Mouse (Mus musculus) brain, embryonic 14.5 days (tissue): ENCODE measurements at regions not wholly inside any gene's neighbourhood (a gene's known extent, or its start where the extent isn't known, plus 50 kb on each side); places are given as distances from the start of the nearest gene placed in this dataset.

Experiments used
- DNase-seq: peaks from one replicate; pipeline ENCODE4 v3.0.0-alpha.2; 2011; ENCODE audit warnings: low read depth
- CTCF ChIP-seq: fragments of 200-500 bp; IDR thresholded peaks from 2 replicates; pipeline ENCODE4 v1.5.1; 2012; ENCODE audit warnings: inconsistent platforms, mild to moderate bottlenecking, moderate library complexity, borderline replicate concordance; ENCODE audit not compliant: insufficient read depth, insufficient read length; ENCODE audit errors: extremely low read depth
- POLR2A ChIP-seq: fragments of 200-500 bp; IDR thresholded peaks from 2 replicates; pipeline ENCODE4 v1.6.1; 2012; ENCODE audit warnings: mild to moderate bottlenecking, inconsistent platforms, borderline replicate concordance; ENCODE audit not compliant: poor library complexity, insufficient read depth, insufficient read length, severe bottlenecking; ENCODE audit errors: extremely low read depth

DNA sequence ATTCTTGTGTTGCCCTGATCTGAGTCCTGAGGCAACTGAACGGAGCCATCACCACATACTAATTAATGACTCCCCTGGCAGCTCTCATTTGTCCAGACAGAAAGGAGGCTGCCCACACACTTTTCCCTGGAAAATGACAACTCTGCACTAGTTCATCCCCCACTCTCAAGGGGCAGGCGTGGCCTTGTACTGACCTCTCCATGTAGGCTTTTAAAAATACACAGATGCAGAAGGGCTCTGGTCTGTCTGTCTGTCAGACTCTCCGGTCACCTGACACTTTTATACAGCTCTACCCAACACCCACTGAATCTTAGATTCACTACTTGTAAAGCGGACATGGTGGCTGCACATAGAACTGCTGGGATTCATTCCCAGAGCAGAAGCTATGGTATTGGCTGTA lies 165.5 kb upstream of the Map3k1 start:
- TF ChIP-seq CTCF (no peak), POLR2A (no peak)
- DNase-seq = no peak

DNA sequence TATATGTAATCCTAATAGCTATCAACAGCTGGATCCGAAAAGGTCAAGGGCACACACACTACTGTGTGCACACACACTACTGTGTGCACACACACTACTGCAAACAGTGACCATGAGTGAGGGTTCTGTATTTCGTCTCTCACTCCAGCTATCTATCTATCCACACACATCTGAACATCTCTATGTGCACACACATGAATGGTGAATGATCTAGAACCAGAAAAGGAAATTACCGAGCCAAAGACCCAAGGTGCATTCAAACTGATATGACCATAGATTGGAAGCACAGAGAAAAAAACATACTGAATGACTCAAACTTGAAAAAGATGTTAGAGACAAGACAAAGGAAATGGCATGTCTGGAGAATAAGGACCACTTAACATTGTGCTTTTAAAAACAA lies 166.8 kb upstream of the Map3k1 start:
- no peak for DNase-seq
- no peak for TF ChIP-seq CTCF
- TF ChIP-seq POLR2A = no peak

GRCm38 (mm10) chr13:111977769-111978674 lies 169.2 kb upstream of the Map3k1 start:
- TF ChIP-seq POLR2A (no peak), CTCF (no peak)
- peak; percentile 47 for DNase-seq

GRCm38 (mm10) chr13:111978675-111979020 lies 169.9 kb upstream of the Map3k1 start:
- DNase-seq = peak; percentile 71
- TF ChIP-seq CTCF = no peak
- no peak for TF ChIP-seq POLR2A

DNA sequence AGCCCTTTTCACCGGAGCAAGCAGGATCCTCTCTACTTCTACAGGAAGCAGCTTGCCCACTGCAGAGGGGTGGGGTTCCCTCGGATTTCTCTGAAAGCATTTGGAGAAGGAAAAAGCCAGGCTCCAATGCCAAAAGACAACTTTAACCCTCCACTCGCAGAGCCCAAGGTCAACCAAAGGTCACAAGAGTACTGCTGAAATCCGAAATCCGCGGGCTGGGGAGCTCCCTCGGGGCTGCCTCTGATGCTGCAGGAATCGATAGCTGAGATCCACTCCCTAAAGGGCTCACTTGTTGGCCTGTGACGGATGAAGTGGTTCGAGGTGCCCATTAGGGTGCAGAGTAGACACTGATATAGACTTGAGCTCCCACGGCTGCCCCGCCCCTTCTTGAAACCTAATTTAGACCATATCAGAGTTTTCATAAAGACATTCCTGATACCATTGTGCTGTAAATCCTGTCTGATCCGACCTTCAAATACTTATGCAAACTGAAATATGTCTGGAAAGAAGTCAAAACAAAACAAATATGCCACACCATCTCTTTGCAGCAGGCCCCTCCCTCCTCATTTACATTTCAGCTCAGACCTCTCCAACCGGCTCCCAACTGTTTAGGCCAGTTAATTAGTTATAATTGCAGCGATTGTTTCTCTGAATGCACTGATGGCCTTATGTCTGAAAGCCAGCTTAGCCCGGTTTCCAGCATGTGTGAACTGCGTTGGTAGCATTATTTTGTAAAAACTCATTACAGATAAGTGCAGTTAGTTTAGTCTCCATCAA lies 170.8 kb upstream of the Map3k1 start:
- TF ChIP-seq CTCF = no peak
- no peak for TF ChIP-seq POLR2A
- DNase-seq = peak; percentile 81

GRCm38 (mm10) chr13:111980205-111980595 lies 171.4 kb upstream of the Map3k1 start:
- peak; percentile 61 for DNase-seq
- TF ChIP-seq POLR2A = no peak
- no peak for TF ChIP-seq CTCF

- TF ChIP-seq CTCF = no peak
- no peak for TF ChIP-seq POLR2A
Measured at GRCm38 (mm10) chr13:111981103-111981502, 172.3 kb upstream of the Map3k1 start.

DNA sequence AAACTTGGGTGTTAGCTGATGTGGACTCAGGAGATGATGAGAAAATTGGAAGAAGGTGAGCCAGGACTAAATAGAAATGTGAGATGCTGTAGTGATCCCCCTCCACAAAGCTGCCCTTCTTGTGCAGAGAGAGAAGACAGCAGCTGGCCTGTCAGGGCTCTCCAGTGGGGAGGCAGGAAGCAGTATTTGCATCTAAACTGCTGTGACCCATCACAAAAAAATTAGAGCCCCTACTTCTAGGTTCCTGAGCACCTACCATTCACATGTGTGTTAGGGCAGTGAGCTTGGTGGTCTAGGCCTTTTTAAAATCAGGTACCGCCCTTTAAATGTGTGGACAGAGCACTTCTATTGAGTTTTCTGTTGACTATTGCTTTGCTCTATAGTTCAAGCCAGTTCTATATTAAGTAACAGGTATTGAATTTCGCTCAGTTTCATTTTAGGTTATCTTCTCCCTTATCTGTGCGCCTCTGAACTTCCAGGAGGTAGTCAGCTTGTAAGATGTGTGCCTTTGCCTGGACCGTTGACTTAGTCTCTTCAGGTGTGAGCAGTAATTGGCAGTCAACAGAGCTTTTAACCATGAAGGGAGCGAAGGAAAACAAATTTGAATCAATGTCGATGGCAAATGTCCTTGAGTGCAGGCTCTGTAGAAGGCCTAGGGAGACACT lies 174.1 kb upstream of the Map3k1 start:
- no peak for DNase-seq
- TF ChIP-seq CTCF = no peak
- TF ChIP-seq POLR2A = no peak

More at GRCm38 (mm10) chr13:111981103-111981502, 172.3 kb upstream of the Map3k1 start:
- no peak for DNase-seq

DNA sequence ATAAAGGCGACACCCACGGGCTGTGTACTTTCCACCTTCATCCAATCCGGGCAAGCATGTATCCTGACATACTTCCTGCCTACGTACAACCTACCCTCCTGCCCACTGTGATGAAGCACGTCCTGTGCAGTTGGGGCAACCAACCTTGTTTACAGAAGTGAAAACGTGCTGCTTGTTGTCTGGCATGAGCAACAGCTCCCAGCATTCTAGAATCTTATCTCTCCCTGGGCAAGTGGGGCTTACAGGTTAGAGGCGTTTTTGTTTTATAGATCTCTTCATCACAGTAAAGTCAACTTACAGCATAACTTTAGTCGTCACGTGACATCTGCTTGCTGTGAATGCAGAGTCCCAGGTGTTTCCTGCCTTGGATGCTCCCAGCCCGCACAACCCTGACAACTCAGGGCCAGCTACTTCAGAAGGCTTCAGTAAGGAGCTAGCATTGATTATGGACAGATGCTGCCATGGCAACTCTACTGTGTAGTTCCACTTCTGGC lies 175.3 kb upstream of the Map3k1 start:
- TF ChIP-seq CTCF (no peak), POLR2A (no peak)
- DNase-seq = peak; percentile 48

DNA sequence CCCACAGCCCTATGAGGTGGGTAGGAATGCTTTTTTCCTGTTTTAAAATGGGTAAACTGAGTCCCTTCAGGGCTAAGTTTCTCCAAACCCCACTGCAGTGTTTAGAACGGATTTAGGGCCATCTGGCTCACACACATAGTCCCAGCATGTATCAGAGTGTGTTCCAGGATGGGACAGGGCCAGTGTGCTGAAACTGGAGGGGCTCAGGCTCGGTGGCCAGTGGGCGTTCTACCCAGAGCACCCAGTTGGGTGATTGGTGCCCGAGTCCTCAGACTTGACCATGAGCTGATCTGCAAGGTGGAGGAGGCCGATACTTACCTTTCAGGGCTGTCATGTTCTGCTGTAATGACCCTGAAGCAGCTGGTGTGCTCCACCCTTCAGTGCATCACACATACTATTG lies 176.6 kb upstream of the Map3k1 start:
- no peak for DNase-seq
- TF ChIP-seq POLR2A = no peak
- TF ChIP-seq CTCF = no peak

- DNase-seq = no peak
- TF ChIP-seq CTCF (no peak), POLR2A (no peak)
Measured at GRCm38 (mm10) chr13:111986681-111987080, 177.9 kb upstream of the Map3k1 start.

DNA sequence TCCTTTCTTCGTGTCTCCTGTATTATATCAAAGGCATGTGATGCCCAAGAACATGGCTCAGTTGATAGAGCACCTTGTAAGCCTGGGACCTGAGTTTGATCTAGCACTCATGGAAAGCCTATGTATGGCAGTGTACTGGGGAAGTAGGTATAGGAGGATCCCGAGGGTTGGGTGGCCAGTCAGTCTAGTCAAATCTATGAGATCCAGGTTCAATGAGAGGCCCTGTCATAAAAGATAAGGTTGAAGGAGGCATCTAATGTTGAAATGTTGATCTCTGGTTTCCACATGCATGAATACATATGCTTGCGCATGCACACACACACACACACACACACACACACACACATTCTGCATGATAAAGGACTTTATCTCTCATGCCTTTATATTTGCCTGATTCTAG lies 178.6 kb upstream of the Map3k1 start:
- TF ChIP-seq POLR2A (no peak), CTCF (no peak)
- DNase-seq = no peak
